ENCODE assay signal across 21 mouse cellular contexts in genomic region chr5:118139630-118140029, GRCm38 (mm10). TPM values are rescaled to one million over a fixed set of nuclear protein-coding genes. Genes with fewer than 3 reads are reported as not detected.
DNase-seq lines count a peak whose midpoint lies in the region; TF ChIP-seq lines count a peak whose summit lies in the region.
"Had no signal": no experiment of that assay in that cellular context is flagged by ENCODE, and none has a peak within 500 bp of the region (broad histone marks: within the 10 kb centered on the region; RNA-seq: fewer than 3 reads in every experiment).

No protein-coding gene starts in this region.

- peak; percentile 24 for DNase-seq in adrenal gland, postnatal 10 days
- no peak for DNase-seq in adrenal gland, adult 18-20 months (ENCODE audit: low spot score in 2 of 2)
- peak; percentile 50 for DNase-seq in gastrocnemius, adult 2 months
- DNase-seq in gastrocnemius, postnatal 10 days = no peak
- no peak for DNase-seq in layer of hippocampus, adult 2 months (ENCODE audit: low spot score in 2 of 2)
- no peak for DNase-seq in layer of hippocampus, postnatal 25 days (ENCODE audit: extremely low spot score in 1 of 2, low spot score in 1 of 2)
- DNase-seq: adrenal gland, adult 2 months; adrenal gland, postnatal 14 days; adrenal gland, postnatal 36 days; B cell, adult 2 months; cerebellum, adult 11-12 months; cerebellum, adult 2 months; cerebellum, adult 9-10 months; cerebellum, postnatal 10 days; cerebellum, postnatal 25 days; forebrain, postnatal 0 days had no signal

- intact Hi-C loops in gastrocnemius, adult 2 months (cut with DNase I) = no loop called here

- peak overlapping the region; percentile 62 for H3K27ac ChIP-seq in gastrocnemius, adult 2 months
- H3K27ac ChIP-seq in layer of hippocampus, adult 2 months = peak overlapping the region; percentile 16; the same call in 1 of the 2 replicates
- H3K27ac ChIP-seq: embryonic facial prominence, embryonic 10.5 days; embryonic facial prominence, embryonic 12.5 days; forebrain, embryonic 13.5 days; forebrain, embryonic 15.5 days had no signal

- H3K4me3 ChIP-seq in gastrocnemius, adult 2 months = no peak overlapping the region
- no peak overlapping the region for H3K4me3 ChIP-seq in layer of hippocampus, adult 2 months
- H3K4me3 ChIP-seq: embryonic facial prominence, embryonic 10.5 days; embryonic facial prominence, embryonic 12.5 days; forebrain, embryonic 13.5 days; forebrain, embryonic 15.5 days had no signal

- TF ChIP-seq CTCF in gastrocnemius, adult 2 months (IDR thresholded peaks at IDR 0.05) = no peak
- 0 out of 2 replicates have a peak, but pooled peaks have one; percentile 8 for TF ChIP-seq CTCF in layer of hippocampus, adult 2 months (conservative IDR thresholded peaks at IDR 0.05)

RNA-seq across cellular contexts. Expression of gene Fbxw8, which starts 15.6 kb away (rescaled TPM):
- total RNA-seq in adrenal gland, postnatal 10 days (2021) = 10 to 100 TPM; 51.8 to 53.4 TPM
- total RNA-seq in adrenal gland, adult 18-20 months (2021) = 10 to 100 TPM; 47.3 to 51.4 TPM
- total RNA-seq in gastrocnemius, adult 2 months (2021) = 10 to 100 TPM; 20.8 to 24.2 TPM
- total RNA-seq in gastrocnemius, postnatal 10 days (2021) = 10 to 100 TPM; 32.8 to 33.5 TPM
- 10 to 100 TPM; 33.0 to 36.4 TPM for total RNA-seq in layer of hippocampus, adult 2 months (2021)
- total RNA-seq in layer of hippocampus, postnatal 25 days (2021) = 10 to 100 TPM; 35.7 to 39.3 TPM

RNA-seq across cellular contexts. Expression of gene Hrk, which starts 24.8 kb away (rescaled TPM):
- total RNA-seq in adrenal gland, postnatal 10 days (2021) = under 1 TPM; 0.33 to 0.91 TPM
- total RNA-seq in adrenal gland, adult 18-20 months (2021) = under 1 TPM in 1 of 2 experiments, not detected in 1; 0.06 TPM
- total RNA-seq in gastrocnemius, adult 2 months (2021) = under 1 TPM; 0.08 to 0.15 TPM
- total RNA-seq in gastrocnemius, postnatal 10 days (2021) = under 1 TPM in 1 of 2 experiments, not detected in 1; 0.12 TPM
- 10 to 100 TPM; 35.1 to 38.4 TPM for total RNA-seq in layer of hippocampus, adult 2 months (2021)
- total RNA-seq in layer of hippocampus, postnatal 25 days (2021) = 10 to 100 TPM; 32.8 to 36.2 TPM
- total RNA-seq: adrenal gland, adult 2 months; CH12.LX had no signal

Comparison
In these comparisons a context has a peak if more than half of its experiments do, and no peak if none do; other contexts are left out.
1. DNase-seq: peak in adrenal gland, postnatal 10 days (single experiment) and gastrocnemius, adult 2 months (single experiment); none in adrenal gland, adult 18-20 months (0 of 2), gastrocnemius, postnatal 10 days (single experiment), layer of hippocampus, adult 2 months (0 of 2) and layer of hippocampus, postnatal 25 days (0 of 2).
2. RNA of gene Hrk, which starts 24.8 kb away (total RNA-seq): 35.1 to 38.4 TPM in layer of hippocampus, adult 2 months and 32.8 to 36.2 TPM in layer of hippocampus, postnatal 25 days; 0.33 to 0.91 TPM in adrenal gland, postnatal 10 days, 0.08 to 0.15 TPM in gastrocnemius, adult 2 months, 0.12 TPM in gastrocnemius, postnatal 10 days and 0.06 TPM in adrenal gland, adult 18-20 months; every median in the first group is over 10 times any median in the second.